Mouse (Mus musculus) inflammation-experienced regulatory T-cells (primary cell): ENCODE results near the gene Fam102a. TPM values are rescaled to one million over a fixed set of nuclear protein-coding genes. Genes with fewer than 3 reads are reported as not detected.

ENCODE experiments used
- polyA plus RNA-seq, 2 experiments: library from polyadenylated mRNA; unstranded; fragments of 100-300 nt; shearing (Covaris generic); gene quantifications; one replicate each; pipeline ENCODE4 v1.2.1; 2017

Fam102a gene
- 100 to 1,000 TPM; 112 to 232 TPM for polyA plus RNA-seq

DNA sequence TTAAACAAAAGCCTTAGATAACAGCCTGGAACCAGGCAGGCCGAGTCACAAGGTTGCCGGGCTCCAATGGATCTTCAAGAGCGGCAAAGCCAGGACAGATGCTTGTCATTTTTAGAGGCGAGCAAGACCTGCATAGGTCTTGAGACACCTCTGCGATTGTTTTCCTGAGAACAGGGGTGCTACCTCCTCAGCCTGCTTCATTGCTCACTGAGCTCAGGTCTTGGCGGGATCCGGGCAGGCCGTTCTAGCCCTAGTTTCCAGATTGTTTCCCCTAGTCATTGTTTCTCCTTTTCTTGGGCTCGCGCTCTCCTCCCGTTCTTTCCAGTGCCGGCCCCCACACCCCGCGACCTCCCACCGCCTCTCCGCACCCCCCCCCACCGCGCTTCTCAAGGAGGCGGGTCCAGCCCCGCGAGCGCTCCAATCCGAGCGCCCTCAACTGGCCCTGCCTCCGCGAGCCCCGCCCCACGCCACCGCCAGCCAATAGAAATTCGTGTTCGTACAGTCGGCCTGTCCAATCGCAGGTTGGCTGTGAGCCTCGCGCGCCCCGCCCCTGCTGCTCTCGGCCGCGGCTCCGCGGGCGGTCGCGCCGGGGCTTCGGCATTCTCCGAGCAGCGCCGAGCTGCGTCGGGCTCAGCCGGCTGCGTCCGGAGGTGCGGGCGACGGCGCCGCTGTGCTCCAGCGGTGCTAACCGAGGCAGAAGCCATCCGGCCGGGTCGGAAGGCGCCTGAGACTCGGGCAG is at the start of gene Fam102a:
Gene Fam102a (plus strand): TSS at position 600 of the 739 bp plus-strand sequence.

GRCm38 (mm10) chr2:32570698-32571494 is 35.8 kb downstream of the Fam102a start, which contains the start of gene Dpm2:
Gene Dpm2 (plus strand): TSS chr2:32570858.

GRCm38 (mm10) chr2:32574497-32574896 is 39.4 kb downstream of the Fam102a start, which contains the start of gene Pip5kl1:
Gene Pip5kl1 (plus strand): TSS chr2:32574797.

GRCm38 (mm10) chr2:32575586-32576160 is 40.5 kb downstream of the Fam102a start, which contains the start of gene 9430097D07Rik:
Gene 9430097D07Rik (minus strand): TSS chr2:32575684.

GRCm38 (mm10) chr2:32586871-32587351 is 51.8 kb downstream of the Fam102a start, which contains the start of gene St6galnac4:
Gene St6galnac4 (plus strand): TSS chr2:32587095.

GRCm38 (mm10) chr2:32599409-32599808 is 64.3 kb downstream of the Fam102a start, which contains the start of gene St6galnac6:
Gene St6galnac6 (plus strand): TSS chr2:32599709.

Other genes with a start within 250 kb of the Fam102a start
- gene Golga2, start 247.9 kb upstream of the Fam102a start, polyA plus RNA-seq = 10 to 100 TPM; 41.9 to 42.0 TPM
- gene Swi5, start 247.3 kb upstream of the Fam102a start, polyA plus RNA-seq = 100 to 1,000 TPM; 222 to 264 TPM
- gene Ciz1, start 183.0 kb upstream of the Fam102a start, polyA plus RNA-seq = 100 to 1,000 TPM; 110 to 117 TPM
- under 1 TPM; 0.07 to 0.88 TPM for gene Dnm1, start 182.0 kb upstream of the Fam102a start, polyA plus RNA-seq
- 10 to 100 TPM; 61.9 to 74.2 TPM for gene 1110008P14Rik, start 153.4 kb upstream of the Fam102a start, polyA plus RNA-seq
- gene Lcn2, start 147.1 kb upstream of the Fam102a start, polyA plus RNA-seq = not detected
- gene Ptges2, start 139.4 kb upstream of the Fam102a start, polyA plus RNA-seq = 10 to 100 TPM; 17.9 to 24.6 TPM
- gene Naif1, start 84.9 kb upstream of the Fam102a start, polyA plus RNA-seq = 10 to 100 TPM in 1 of 2 experiments, 1 to 10 TPM in 1; 8.7 to 14.3 TPM
- gene Slc25a25, start 83.9 kb upstream of the Fam102a start, polyA plus RNA-seq = 10 to 100 TPM; 19.0 to 24.9 TPM
- 100 to 1,000 TPM in 1 of 2 experiments, 10 to 100 TPM in 1; 73.9 to 113 TPM for gene Dpm2, start 35.5 kb downstream of the Fam102a start, polyA plus RNA-seq
- gene Pip5kl1, start 39.5 kb downstream of the Fam102a start, polyA plus RNA-seq = 1 to 10 TPM in 1 of 2 experiments, under 1 TPM in 1; 0.27 to 1.9 TPM
- under 1 TPM in 1 of 2 experiments, not detected in 1; 0.94 TPM for gene 9430097D07Rik, start 40.4 kb downstream of the Fam102a start, polyA plus RNA-seq
- gene St6galnac4, start 51.8 kb downstream of the Fam102a start, polyA plus RNA-seq = 10 to 100 TPM; 32.7 to 45.6 TPM
- gene St6galnac6, start 64.4 kb downstream of the Fam102a start, polyA plus RNA-seq = 1 to 10 TPM; 1.8 to 7.4 TPM
- gene Ak1, start 86.4 kb downstream of the Fam102a start, polyA plus RNA-seq = 1 to 10 TPM in 1 of 2 experiments, under 1 TPM in 1; 0.07 to 1.8 TPM
- 1 to 10 TPM in 1 of 2 experiments, under 1 TPM in 1; 0.47 to 1.7 TPM for gene Eng, start 111.3 kb downstream of the Fam102a start, polyA plus RNA-seq
- gene Fpgs, start 168.8 kb downstream of the Fam102a start, polyA plus RNA-seq = 10 to 100 TPM; 15.5 to 28.8 TPM
- gene Cdk9, start 177.7 kb downstream of the Fam102a start, polyA plus RNA-seq = 100 to 1,000 TPM; 176 to 212 TPM
- gene Sh2d3c, start 185.7 kb downstream of the Fam102a start, polyA plus RNA-seq = 100 to 1,000 TPM in 1 of 2 experiments, 10 to 100 TPM in 1; 96.9 to 133 TPM
- gene 6330409D20Rik, start 205.7 kb downstream of the Fam102a start, polyA plus RNA-seq = under 1 TPM; 0.42 to 0.47 TPM
- 10 to 100 TPM; 75.2 to 81.8 TPM for gene Tor2a, start 221.9 kb downstream of the Fam102a start, polyA plus RNA-seq
- gene Ttc16, start 240.3 kb downstream of the Fam102a start, polyA plus RNA-seq = 1 to 10 TPM in 1 of 2 experiments, under 1 TPM in 1; 0.67 to 1.6 TPM
- 1 to 10 TPM; 3.4 to 5.0 TPM for gene Ptrh1, start 240.5 kb downstream of the Fam102a start, polyA plus RNA-seq
- 1 to 10 TPM in 1 of 2 experiments, under 1 TPM in 1; 0.61 to 1.2 TPM for gene Cfap157, start 249.1 kb downstream of the Fam102a start, polyA plus RNA-seq